In the genomic region with DNA sequence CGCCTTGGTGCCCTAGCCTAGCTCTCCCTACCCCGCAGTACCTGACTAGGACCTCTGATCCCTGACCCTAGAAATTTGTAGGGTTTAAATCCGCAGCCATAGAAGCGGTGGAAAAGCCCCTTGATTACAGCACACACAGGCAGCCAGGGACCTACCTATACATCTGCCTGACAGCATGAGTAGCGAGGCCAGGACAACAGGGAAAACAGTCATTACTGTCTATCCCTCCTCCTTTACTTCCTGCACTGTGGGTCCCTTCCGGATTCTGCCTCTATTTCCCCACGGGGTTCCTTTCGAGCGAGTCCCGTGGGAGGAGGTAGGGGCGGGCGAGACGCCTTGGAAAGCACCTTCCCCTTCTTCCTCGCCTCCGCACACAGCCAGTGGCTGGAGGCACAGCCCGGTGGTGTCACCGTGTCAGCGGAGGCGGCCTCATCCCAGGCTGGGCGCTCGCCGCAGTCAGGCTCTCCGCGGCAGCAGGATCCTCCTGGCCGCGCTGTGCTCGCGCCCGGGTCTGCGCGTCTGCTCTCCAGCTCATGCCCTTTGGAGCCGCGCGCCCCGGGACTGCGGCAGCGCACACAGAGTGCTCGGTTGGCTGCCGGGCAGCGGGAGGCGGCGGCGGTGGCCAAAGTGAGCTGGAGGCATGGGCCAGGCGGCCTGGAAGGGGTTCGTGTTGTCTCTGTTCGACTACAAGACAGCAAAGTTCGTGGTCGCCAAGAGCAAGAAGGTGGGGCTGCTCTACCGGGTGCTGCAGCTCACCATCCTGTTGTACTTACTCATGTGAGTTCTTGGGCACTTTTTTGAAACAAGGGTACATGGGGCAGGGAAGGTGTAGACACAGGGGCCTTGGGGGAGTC, we compare ENCODE assay signal across 8 mouse cellular contexts. TPM values are rescaled to one million over a fixed set of nuclear protein-coding genes. Genes with fewer than 3 reads are reported as not detected.
A peak's percentile ranks its signal among the peaks of the same experiment; 100 is the strongest.
DNase-seq lines count a peak whose midpoint lies in the region; ATAC-seq lines count a peak whose summit lies in the region.

Gene P2rx5 (plus strand): TSS at position 465 of the 854 bp plus-strand sequence.

- H3K27me3 ChIP-seq in heart, embryonic 15.5 days = peaks cover 24% of the 10 kb centered on the region; the same call in 1 of the 2 replicates
- H3K27me3 ChIP-seq in kidney, embryonic 16.5 days (ENCODE audit: insufficient read depth, low read length) = peaks cover 23% of the 10 kb centered on the region

- peak within 1 kb of the TSS; percentile 63 for H3K27ac ChIP-seq in heart, embryonic 15.5 days
- H3K27ac ChIP-seq in kidney, embryonic 16.5 days (ENCODE audit: low read length) = no peak within 1 kb of the TSS

- peak within 1 kb of the TSS; percentile 92 for H3K4me2 ChIP-seq in heart, embryonic 15.5 days
- peak within 1 kb of the TSS; percentile 86 for H3K4me2 ChIP-seq in kidney, embryonic 16.5 days (replicated peaks; ENCODE audit: low read depth, low read length)

- H3K4me1 ChIP-seq in heart, embryonic 15.5 days (replicated peaks) = peaks cover 14% of the 10 kb centered on the region
- H3K4me1 ChIP-seq in kidney, embryonic 16.5 days (ENCODE audit: insufficient read depth, low read length) = peaks cover 8% of the 10 kb centered on the region

- 3% methylated on average over 49 of the region's 49 CpGs for WGBS in heart, embryonic 15.5 days
- WGBS in kidney, embryonic 16.5 days = 2% methylated on average over 49 of the region's 49 CpGs

- no peaks in the 10 kb centered on the region for H3K36me3 ChIP-seq in heart, embryonic 15.5 days
- no peaks in the 10 kb centered on the region for H3K36me3 ChIP-seq in kidney, embryonic 16.5 days (ENCODE audit: insufficient read depth, low read length)

- DNase-seq in thymus, postnatal 4 days = peak; percentile 49
- no peak for DNase-seq in thymus, postnatal 0 days (ENCODE audit: low spot score)
- peak; percentile 41 for DNase-seq in embryo, embryonic 9.5 days (ENCODE audit: extremely low spot score)
- DNase-seq in lung, postnatal 4 days = peak; percentile 62 to 71
- peak; percentile 53 for DNase-seq in testis, postnatal 10 days (ENCODE audit: low spot score)
- no peak for DNase-seq in layer of hippocampus, adult 9-10 months (ENCODE audit: low spot score)

- peak within 1 kb of the TSS; percentile 58 for H3K4me3 ChIP-seq in heart, embryonic 15.5 days
- H3K4me3 ChIP-seq in kidney, embryonic 16.5 days (ENCODE audit: low read length) = peak within 1 kb of the TSS; percentile 46

- peak within 1 kb of the TSS; percentile 71 for H3K9ac ChIP-seq in heart, embryonic 15.5 days
- peak within 1 kb of the TSS; percentile 63 for H3K9ac ChIP-seq in kidney, embryonic 16.5 days (replicated peaks; ENCODE audit: low read length)

- peak; percentile 83 for ATAC-seq in heart, embryonic 15.5 days (replicated peaks; ENCODE audit: insufficient number of reproducible peaks, insufficient read depth, low FRiP score, low read depth)
- peak; percentile 87 for ATAC-seq in kidney, embryonic 16.5 days (ENCODE audit: low FRiP score, low TSS enrichment)

- no peaks in the 10 kb centered on the region for H3K9me3 ChIP-seq in heart, embryonic 15.5 days (replicated peaks)
- no peaks in the 10 kb centered on the region for H3K9me3 ChIP-seq in kidney, embryonic 16.5 days (ENCODE audit: low read length)

RNA-seq across cellular contexts. Expression of gene P2rx5, which starts in this region (rescaled TPM):
- polyA plus RNA-seq in thymus, postnatal 0 days (2015; fragmentation: Nextera tagmentation; extraction: Ambion mirVana) = 0.33 and 0.51 TPM in 2 replicates
- polyA plus RNA-seq in heart, embryonic 15.5 days (2015; fragmentation: Nextera tagmentation; extraction: Ambion mirVana) = 2.0 TPM in 2 replicates
- polyA plus RNA-seq in kidney, embryonic 16.5 days (2015; fragmentation: Nextera tagmentation; extraction: Ambion mirVana) = 0.81 TPM in 2 replicates

Comparison
In these comparisons a context has a peak if more than half of its experiments do, and no peak if none do; other contexts are left out.
1. DNase-seq: peak in thymus, postnatal 4 days (single experiment), embryo, embryonic 9.5 days (single experiment), lung, postnatal 4 days (2 of 2) and testis, postnatal 10 days (single experiment); none in thymus, postnatal 0 days (single experiment) and layer of hippocampus, adult 9-10 months (single experiment).
2. Peak in ATAC-seq, H3K4me3 ChIP-seq, H3K9ac ChIP-seq and H3K4me2 ChIP-seq in kidney, embryonic 16.5 days; RNA of the gene not detected or under 1 TPM.